Mouse (Mus musculus) spleen, postnatal 0 days (tissue): Measurements from ENCODE around the gene Fh1. TPM values are rescaled to one million over a fixed set of nuclear protein-coding genes. Genes with fewer than 3 reads are reported as not detected.

ENCODE experiments used
- polyA plus RNA-seq: library from polyadenylated mRNA; unstranded; fragments of >200 nt; fragmentation: Nextera tagmentation; extraction: Ambion mirVana; gene quantifications from 2 replicates; pipeline ENCODE4 v1.2.1, GENCODE M21; 2015

The Fh1 gene
- polyA plus RNA-seq = 57.8 and 64.1 TPM in 2 replicates

DNA sequence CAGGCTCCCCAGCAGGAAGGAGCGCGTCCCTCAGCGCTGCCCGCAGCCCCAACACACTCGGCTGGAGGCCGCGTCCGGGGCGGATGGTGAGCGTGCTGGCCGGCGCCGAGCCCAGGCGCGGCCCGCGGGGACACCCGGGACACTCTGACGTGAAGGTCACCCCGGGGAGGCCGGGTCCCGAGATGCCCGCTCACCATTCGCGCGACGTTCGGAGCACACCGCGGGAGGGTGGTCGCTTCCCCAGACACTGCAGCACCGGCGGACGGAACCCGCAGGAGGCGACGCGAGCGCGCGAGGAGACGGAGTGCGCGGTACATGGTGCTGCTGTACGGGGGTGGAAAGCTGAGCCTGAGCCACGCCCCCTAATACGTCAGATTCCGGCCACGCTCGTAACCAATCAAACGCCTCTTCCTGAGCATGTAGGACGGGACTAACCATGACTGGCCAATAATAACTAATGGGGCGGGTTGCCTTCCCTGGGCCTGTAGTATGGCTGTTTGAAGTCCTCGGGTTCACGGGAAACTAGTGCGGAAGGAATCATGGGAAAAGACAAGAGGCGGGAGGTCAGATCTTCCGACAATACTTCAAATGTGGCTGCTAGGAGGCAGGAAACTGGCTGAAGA is at the start of gene Fh1:
Fh1 (minus strand) TSS at position 379 of the 623 bp plus-strand sequence.

GRCm38 (mm10) chr1:175619814-175620431 is 5.5 kb downstream of the Fh1 start, which contains the start of gene Kmo:
Gene Kmo (plus strand): TSS chr1:175620381.

Other genes starting within 250 kb of the Fh1 start
- gene Rgs7, start 133.1 kb downstream of the Fh1 start, polyA plus RNA-seq = 0.13 and 0.23 TPM in 2 replicates
- 1.3 and 1.4 TPM in 2 replicates for gene Kmo, start 5.3 kb downstream of the Fh1 start, polyA plus RNA-seq
- gene Opn3, start 67.1 kb upstream of the Fh1 start, polyA plus RNA-seq = 1.6 and 1.9 TPM in 2 replicates
- gene Chml, start 67.3 kb upstream of the Fh1 start, polyA plus RNA-seq = 0.80 and 0.97 TPM in 2 replicates
- gene Wdr64, start 73.0 kb upstream of the Fh1 start, polyA plus RNA-seq = not detected in 2 replicates